Mouse (Mus musculus) ES-E14 (cell line): Measurements from ENCODE around the gene Tubgcp6. TPM values are rescaled to one million over a fixed set of nuclear protein-coding genes. Genes with fewer than 3 reads are reported as not detected.

Source experiments
- DNase-seq: peaks from one replicate; pipeline ENCODE4 v3.0.0-alpha.2; 2013; ENCODE audit warnings: low read depth, low spot score
- H3K27ac ChIP-seq: 2 replicates; pipeline ENCODE4 v1.5.1; 2012; ENCODE audit warnings: low read depth, mild to moderate bottlenecking, low read length, moderate library complexity, mixed read lengths; ENCODE audit not compliant: poor library complexity, insufficient read depth, severe bottlenecking
- H3K36me3 ChIP-seq: 2 replicates; pipeline ENCODE4 v1.6.1; 2012; ENCODE audit warnings: mild to moderate bottlenecking, low read length, moderate library complexity, mixed read lengths; ENCODE audit not compliant: control insufficient read depth, poor library complexity, insufficient read depth, severe bottlenecking
- H3K4me1 ChIP-seq, 2 experiments: fragments of 150-350 bp in 1 of 2; sonication (generic) in 1 of 2; 2 replicates each; pipeline ENCODE4 v1.6.1; 2012; ENCODE audit warnings: low read length in 2 of 2, mild to moderate bottlenecking in 1 of 2, mixed read lengths in 1 of 2; ENCODE audit not compliant: control insufficient read depth in 2 of 2, insufficient read depth in 2 of 2, poor library complexity in 1 of 2
- H3K4me3 ChIP-seq, 2 experiments: fragments of 150-350 bp in 1 of 2; sonication (generic) in 1 of 2; 2 replicates each; pipeline ENCODE4 v1.5.1; 2012; ENCODE audit warnings: low read length in 2 of 2, low read depth in 1 of 2, mild to moderate bottlenecking in 1 of 2, mixed read lengths in 1 of 2; ENCODE audit not compliant: insufficient read depth in 1 of 2, poor library complexity in 1 of 2, severe bottlenecking in 1 of 2
- H3K9ac ChIP-seq: 2 replicates; pipeline ENCODE4 v1.6.1; 2012; ENCODE audit warnings: low read depth, mild to moderate bottlenecking, low read length, mixed read lengths; ENCODE audit not compliant: poor library complexity, insufficient read depth, severe bottlenecking
- H3K9me3 ChIP-seq: fragments of 150-350 bp; sonication (generic); 2 replicates; pipeline ENCODE4 v1.6.1; 2012; ENCODE audit warnings: low read depth, mild to moderate bottlenecking, low read length; ENCODE audit not compliant: control insufficient read depth, insufficient read depth
- CHD2 ChIP-seq: IDR thresholded peaks from 2 replicates; pipeline ENCODE4 v1.6.1; 2014; ENCODE audit warnings: mild to moderate bottlenecking, low read depth, low read length, inconsistent platforms
- HCFC1 ChIP-seq: IDR thresholded peaks from 2 replicates; pipeline ENCODE4 v1.6.1; 2012; ENCODE audit warnings: low read length, inconsistent platforms, borderline replicate concordance; ENCODE audit not compliant: insufficient read depth
- MAFK ChIP-seq: IDR thresholded peaks from 2 replicates; pipeline ENCODE4 v1.6.1; 2014; ENCODE audit warnings: mild to moderate bottlenecking, low read depth, low read length, inconsistent platforms; ENCODE audit not compliant: insufficient read depth
- ZC3H11A ChIP-seq: IDR thresholded peaks from 2 replicates; pipeline ENCODE4 v1.6.1; 2012; ENCODE audit warnings: low read depth, mild to moderate bottlenecking, inconsistent platforms, low read length, borderline replicate concordance
- ZNF384 ChIP-seq: IDR thresholded peaks from 2 replicates; pipeline ENCODE4 v1.6.1; 2012; ENCODE audit warnings: low read depth, low read length, inconsistent platforms
- in situ Hi-C, 2 experiments: fragments of 600-800 bp; cut with MboI; formaldehyde crosslinking; loops; one replicate each; pipeline ENCODE4 v1.15.1; 2025; ENCODE audit warnings: low sequenced_read_pairs in 2 of 2, inconsistent platforms in 1 of 2; ENCODE audit not compliant: unreplicated experiment in 2 of 2
- total RNA-seq: library from RNA; depleted of rRNA; stranded (reverse); fragments of 300-350 nt; gene quantifications from 2 replicates; pipeline ENCODE4 v1.2.3, GENCODE M21; 2012

Tubgcp6 gene
- total RNA-seq, 1 experiment, result 37.3 TPM

DNA sequence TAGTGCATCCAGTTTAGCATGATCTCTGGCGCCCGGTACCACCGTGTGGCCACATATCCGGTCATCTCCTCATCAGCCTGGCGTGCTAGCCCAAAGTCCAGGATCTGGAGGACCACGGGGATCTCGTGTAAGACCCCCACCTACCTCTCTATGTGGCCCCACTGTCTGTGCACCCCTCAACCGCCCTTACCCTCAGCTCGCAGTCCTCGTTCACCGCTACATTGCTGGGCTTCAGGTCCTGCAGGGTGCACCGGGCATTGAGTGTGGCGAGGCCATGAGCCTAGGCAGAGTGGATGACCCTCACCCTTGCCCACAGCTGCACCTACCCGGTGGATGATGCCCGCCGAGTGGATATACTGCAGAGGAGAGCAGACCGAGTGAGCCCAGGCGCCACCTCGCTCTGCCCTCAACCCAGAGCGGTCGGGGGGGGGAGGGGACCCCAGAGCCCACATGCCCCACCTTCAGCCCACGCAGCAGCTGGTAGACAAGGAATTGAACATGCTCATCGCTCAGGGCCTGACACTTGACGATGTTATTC, 23.0 kb upstream of the Tubgcp6 start:
- peaks cover 0 to 32% of the 10 kb centered on the region in 2 experiments; a peak in 3 of 4 replicates for H3K4me1 ChIP-seq
- in situ Hi-C loops, result no loop called here
- peak overlapping the region; percentile 27; the same call in 1 of the 2 replicates for H3K9ac ChIP-seq
- peak overlapping the region; percentile 45 to 65; a peak in 2 of 4 replicates for H3K4me3 ChIP-seq
- peaks cover 4% of the 10 kb centered on the region; the same call in 1 of the 2 replicates for H3K36me3 ChIP-seq
- H3K9me3 ChIP-seq, result no peaks in the 10 kb centered on the region
- TF ChIP-seq CHD2 (no peak), ZC3H11A (no peak), HCFC1 (no peak), MAFK (no peak), ZNF384 (no peak)
- H3K27ac ChIP-seq, result no peak overlapping the region
- no peak for DNase-seq

GRCm38 (mm10) chr15:89144965-89145364, 22.1 kb upstream of the Tubgcp6 start:
- H3K9me3 ChIP-seq, result no peaks in the 10 kb centered on the region
- no peak overlapping the region for H3K4me3 ChIP-seq
- in situ Hi-C loops, result no loop called here
- no peak overlapping the region for H3K9ac ChIP-seq
- peaks cover 0 to 31% of the 10 kb centered on the region in 2 experiments; a peak in 3 of 4 replicates for H3K4me1 ChIP-seq
- H3K27ac ChIP-seq, result no peak overlapping the region
- H3K36me3 ChIP-seq, result peaks cover 4% of the 10 kb centered on the region; the same call in 1 of the 2 replicates
- no peak for DNase-seq
- TF ChIP-seq CHD2, result no peak
- TF ChIP-seq HCFC1, result no peak
- no peak for TF ChIP-seq MAFK
- no peak for TF ChIP-seq ZNF384
- TF ChIP-seq ZC3H11A, result no peak

GRCm38 (mm10) chr15:89143134-89143533, 20.2 kb upstream of the Tubgcp6 start:
- Histone ChIP-seq H3K4me3 (no peak overlapping the region), H3K9ac (no peak overlapping the region), H3K27ac (no peak overlapping the region), H3K36me3 (peaks cover 4% of the 10 kb centered on the region; the same call in 1 of the 2 replicates), H3K4me1 (peaks cover 0 to 26% of the 10 kb centered on the region in 2 experiments; a peak in 3 of 4 replicates), H3K9me3 (no peaks in the 10 kb centered on the region)
- DNase-seq, result no peak
- in situ Hi-C loops, result no loop called here
- TF ChIP-seq HCFC1, result no peak
- no peak for TF ChIP-seq CHD2
- TF ChIP-seq MAFK, result no peak
- TF ChIP-seq ZNF384, result no peak
- no peak for TF ChIP-seq ZC3H11A

GRCm38 (mm10) chr15:89141905-89142304, 19.0 kb upstream of the Tubgcp6 start:
- DNase-seq, result no peak
- in situ Hi-C loops, result no loop called here
- no peak for TF ChIP-seq CHD2
- no peak for TF ChIP-seq MAFK
- TF ChIP-seq ZNF384, result no peak
- no peak for TF ChIP-seq ZC3H11A
- TF ChIP-seq HCFC1, result no peak
- Histone ChIP-seq H3K4me3 (no peak overlapping the region), H3K27ac (no peak overlapping the region), H3K4me1 (peaks cover 0 to 19% of the 10 kb centered on the region in 2 experiments; a peak in 2 of 4 replicates), H3K9me3 (no peaks in the 10 kb centered on the region), H3K36me3 (peaks cover 4% of the 10 kb centered on the region; the same call in 1 of the 2 replicates), H3K9ac (no peak overlapping the region)
